Mouse (Mus musculus) brown adipose tissue, adult 24 weeks (tissue): ENCODE results near the gene Pkib. TPM values are rescaled to one million over a fixed set of nuclear protein-coding genes. Genes with fewer than 3 reads are reported as not detected.

Experiments
- H3K27ac ChIP-seq: fragments of 200-500 bp; replicated peaks from 2 replicates; pipeline ENCODE4 v1.5.1; 2012; ENCODE audit warnings: low read depth, mild to moderate bottlenecking, low read length
- H3K4me1 ChIP-seq: fragments of 200-500 bp; 2 replicates; pipeline ENCODE4 v1.6.1; 2012; ENCODE audit warnings: low read length, mixed read lengths; ENCODE audit not compliant: control insufficient read depth, insufficient read depth, insufficient read length
- H3K4me3 ChIP-seq: fragments of 200-500 bp; 2 replicates; pipeline ENCODE4 v1.5.1; 2012; ENCODE audit warnings: low read depth, mild to moderate bottlenecking, low read length, moderate library complexity; ENCODE audit not compliant: insufficient read depth
- polyA plus RNA-seq: library from polyadenylated mRNA; stranded (reverse); fragments of >200 nt; gene quantifications from 2 replicates; pipeline ENCODE4 v1.2.4, GENCODE M21; 2012; ENCODE audit not compliant: missing spikeins, insufficient read depth, insufficient read length

Pkib gene
- polyA plus RNA-seq, 1 experiment: not detected

DNA sequence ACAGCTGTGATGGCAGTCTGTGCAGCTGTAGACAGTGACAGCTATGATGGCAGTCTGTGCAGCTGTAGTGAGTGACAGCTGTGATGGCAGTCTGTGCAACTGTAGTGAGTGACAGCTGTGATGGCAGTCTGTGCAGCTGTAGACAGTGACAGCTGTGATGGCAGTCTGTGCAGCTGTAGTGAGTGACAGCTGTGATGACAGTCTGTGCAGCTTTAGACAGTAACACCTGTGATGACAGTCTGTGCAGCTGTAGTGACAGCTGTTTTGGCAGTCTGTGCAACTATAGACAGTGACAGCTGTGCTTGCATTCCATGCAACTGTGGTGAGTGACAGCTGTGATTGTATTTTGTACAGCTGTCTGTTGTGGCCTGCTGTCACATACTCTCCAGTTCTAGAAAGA lies 44.0 kb downstream of the Pkib start:
- Histone ChIP-seq H3K4me1 (no peaks in the 10 kb centered on the region), H3K27ac (no peak overlapping the region), H3K4me3 (no peak overlapping the region)

DNA sequence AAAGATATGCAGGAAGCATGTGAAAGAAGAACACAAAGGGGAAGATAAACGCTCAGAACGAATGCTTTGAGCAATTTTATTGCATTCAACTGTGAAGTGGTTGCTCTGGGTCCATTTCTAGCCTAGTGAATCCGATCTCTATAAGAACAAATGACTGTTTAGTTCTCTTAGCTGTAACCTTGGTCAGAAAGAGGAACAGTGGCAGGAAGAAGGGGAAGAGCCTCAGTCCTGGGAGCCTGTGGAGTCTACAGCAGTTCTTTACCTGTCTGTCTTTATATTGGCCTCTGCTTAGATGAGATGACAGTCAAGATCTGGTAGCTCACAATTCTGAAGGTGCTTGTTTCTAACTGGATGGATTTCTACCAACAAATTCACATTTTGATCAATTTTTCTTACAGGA lies 56.2 kb downstream of the Pkib start:
- H3K27ac ChIP-seq: no peak overlapping the region
- no peaks in the 10 kb centered on the region for H3K4me1 ChIP-seq
- no peak overlapping the region for H3K4me3 ChIP-seq

DNA sequence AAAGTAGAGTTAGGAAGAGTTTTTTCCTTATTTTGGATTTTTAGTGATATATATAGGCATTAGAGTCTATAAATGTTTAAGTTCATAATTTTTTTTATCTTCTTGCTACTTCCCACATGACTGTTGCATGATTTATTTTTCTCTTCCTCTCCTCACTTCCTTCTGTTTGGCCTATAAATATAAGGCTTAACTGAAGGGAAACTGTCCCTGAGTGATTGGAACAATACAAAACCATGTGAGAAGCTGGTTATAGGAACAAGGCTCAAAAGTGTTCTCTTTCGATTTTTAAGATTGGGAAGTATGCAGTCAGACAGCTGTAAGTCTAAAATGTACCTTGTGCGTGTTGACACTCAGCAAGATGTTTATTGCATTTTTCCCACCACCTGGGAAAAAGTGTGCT lies 58.4 kb downstream of the Pkib start:
- Histone ChIP-seq H3K4me3 (no peak overlapping the region), H3K27ac (no peak overlapping the region), H3K4me1 (no peaks in the 10 kb centered on the region)

DNA sequence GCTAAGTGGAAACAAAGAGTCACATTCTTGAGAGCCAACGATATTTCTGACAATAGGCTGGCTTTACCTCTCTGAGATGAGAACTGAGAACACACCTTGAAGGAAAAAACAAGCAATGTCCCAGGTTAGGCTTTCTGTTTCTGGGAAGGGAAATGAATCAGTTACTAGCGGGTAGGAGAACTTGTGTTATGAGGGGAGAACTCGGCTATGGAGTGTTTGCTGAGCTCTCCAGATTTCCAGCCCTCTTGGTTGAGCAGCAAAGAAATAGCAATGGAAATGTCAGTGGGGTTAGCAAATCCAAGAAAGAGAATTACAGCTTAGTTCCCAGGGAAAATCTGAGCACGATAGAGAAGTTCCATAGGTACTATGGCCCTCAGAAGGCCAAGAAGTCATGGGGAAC lies 70.5 kb downstream of the Pkib start:
- no peaks in the 10 kb centered on the region for H3K4me1 ChIP-seq
- H3K27ac ChIP-seq: no peak overlapping the region
- no peak overlapping the region for H3K4me3 ChIP-seq

DNA sequence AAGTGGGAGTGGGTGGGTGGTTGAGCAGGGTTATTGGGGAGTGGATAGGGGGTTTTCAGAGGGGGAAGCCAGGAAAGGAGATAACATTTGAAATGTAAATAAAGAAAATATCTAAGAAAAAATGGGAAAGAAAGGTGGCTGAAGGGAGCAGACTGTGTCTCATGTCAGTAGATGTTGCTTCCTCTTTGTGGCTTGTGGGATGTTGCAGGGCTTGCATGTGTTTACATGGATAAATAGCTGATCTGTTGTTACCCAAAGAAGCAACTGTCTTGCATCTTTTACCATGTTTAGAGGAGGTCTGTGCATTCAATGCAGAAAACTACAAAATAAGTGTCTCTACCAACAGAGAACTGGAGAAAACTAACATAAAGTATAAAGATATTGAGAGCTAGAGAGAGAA lies 89.3 kb downstream of the Pkib start:
- no peak overlapping the region for H3K4me3 ChIP-seq
- H3K4me1 ChIP-seq: no peaks in the 10 kb centered on the region
- no peak overlapping the region for H3K27ac ChIP-seq

DNA sequence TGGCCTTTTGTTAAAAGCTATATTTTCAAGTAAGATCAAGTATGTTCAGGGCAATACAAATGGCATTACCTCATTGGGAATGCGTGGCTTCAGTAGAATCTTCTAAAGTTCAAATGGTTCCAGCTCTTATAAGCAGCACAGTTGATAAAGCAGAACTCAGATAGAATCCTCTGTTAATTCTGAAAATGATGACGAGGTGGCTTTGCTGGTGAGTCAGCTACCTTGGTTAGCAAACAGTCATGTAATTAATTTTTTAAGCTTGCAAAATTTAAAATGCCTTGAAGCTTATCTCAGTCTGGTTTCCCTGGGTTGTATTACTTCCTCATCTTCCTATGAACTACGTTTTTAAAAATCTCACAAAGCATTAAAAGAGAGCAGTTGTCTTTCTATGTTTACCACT lies 90.6 kb downstream of the Pkib start:
- Histone ChIP-seq H3K4me1 (no peaks in the 10 kb centered on the region), H3K27ac (no peak overlapping the region), H3K4me3 (no peak overlapping the region)

DNA sequence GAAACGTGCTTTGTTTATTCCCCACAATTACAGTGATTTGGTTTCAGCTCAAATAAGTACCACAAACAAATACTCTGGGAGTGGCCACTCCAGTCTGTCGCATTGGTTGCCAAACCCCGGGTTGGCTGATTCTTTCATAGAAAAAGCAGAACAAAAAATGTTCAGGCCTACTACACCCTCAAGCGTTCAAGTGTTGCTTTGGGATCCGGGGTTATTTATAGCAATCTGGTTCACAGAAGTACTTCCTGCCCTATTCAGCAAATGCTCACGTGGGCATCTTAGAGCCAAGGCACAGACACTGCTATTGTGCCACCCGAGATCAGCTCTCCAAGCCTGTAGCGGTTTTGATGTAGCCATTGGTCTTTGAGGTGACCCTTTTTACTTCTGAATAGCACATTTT lies 95.9 kb downstream of the Pkib start:
- Histone ChIP-seq H3K27ac (no peak overlapping the region), H3K4me1 (no peaks in the 10 kb centered on the region), H3K4me3 (no peak overlapping the region)

DNA sequence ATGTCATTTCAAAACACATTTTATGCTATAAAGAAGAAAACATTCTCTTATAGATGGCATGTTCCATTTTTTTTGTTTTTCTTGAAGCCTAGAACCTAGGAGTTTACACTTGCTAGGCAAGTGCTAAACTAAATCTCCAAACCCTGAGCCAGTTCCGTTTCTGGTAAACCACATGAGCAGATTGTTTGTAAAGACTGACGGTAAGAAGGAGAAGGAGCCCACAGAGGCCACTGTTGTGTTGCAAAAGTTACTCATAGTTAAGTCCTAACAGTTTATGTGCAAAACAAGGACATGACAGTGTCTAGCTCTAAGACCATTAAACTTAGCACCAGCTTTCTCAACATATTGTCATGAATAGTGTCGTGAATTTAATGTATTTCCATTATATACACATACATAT lies 99.9 kb downstream of the Pkib start:
- H3K27ac ChIP-seq: no peak overlapping the region

DNA sequence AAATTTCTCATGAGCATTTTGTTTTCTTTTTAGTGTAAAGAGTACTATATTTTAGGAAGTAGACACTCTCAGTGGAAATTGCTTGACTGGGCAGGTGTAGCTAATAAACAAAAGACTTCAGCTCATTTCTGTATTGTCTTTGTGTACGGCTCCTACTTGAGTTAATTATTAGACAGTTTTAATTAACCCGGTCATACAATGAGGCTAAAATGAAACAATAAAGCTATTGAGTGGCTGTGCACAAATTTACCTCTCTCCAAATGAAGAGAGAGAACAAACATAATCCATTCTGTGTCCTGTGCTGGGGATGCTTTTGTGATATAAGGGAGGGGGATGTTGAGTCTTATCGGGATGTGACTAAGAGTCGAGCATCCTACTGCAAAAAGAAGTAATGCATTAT lies 109.0 kb downstream of the Pkib start:
- no peak overlapping the region for H3K27ac ChIP-seq
- H3K4me3 ChIP-seq: no peak overlapping the region

More for the DNA sequence above, 99.9 kb downstream of the Pkib start:
- no peak overlapping the region for H3K4me3 ChIP-seq
- H3K4me1 ChIP-seq: no peaks in the 10 kb centered on the region

DNA sequence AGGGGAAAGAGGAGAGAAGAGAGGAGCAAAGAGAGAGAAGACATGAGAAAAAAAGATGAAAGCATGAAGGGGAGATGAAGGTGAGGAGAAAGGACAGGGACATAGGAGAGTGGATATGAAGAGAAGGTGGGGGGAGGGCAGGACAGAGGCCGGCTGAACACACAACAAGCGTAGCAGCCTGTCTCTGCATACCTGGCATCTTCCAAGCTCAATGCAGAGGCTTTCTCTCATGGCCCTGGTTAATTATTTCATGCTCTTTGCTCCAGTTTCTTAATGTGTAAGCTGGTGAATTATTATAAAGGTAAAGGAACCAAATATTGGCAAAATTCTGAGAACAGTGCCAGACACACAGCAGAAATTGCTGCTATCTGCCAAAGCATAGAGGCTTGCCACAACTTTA lies 109.6 kb downstream of the Pkib start:
- Histone ChIP-seq H3K4me1 (no peaks in the 10 kb centered on the region), H3K4me3 (no peak overlapping the region), H3K27ac (no peak overlapping the region)

More for the DNA sequence above, 109.0 kb downstream of the Pkib start:
- H3K4me1 ChIP-seq: no peaks in the 10 kb centered on the region

DNA sequence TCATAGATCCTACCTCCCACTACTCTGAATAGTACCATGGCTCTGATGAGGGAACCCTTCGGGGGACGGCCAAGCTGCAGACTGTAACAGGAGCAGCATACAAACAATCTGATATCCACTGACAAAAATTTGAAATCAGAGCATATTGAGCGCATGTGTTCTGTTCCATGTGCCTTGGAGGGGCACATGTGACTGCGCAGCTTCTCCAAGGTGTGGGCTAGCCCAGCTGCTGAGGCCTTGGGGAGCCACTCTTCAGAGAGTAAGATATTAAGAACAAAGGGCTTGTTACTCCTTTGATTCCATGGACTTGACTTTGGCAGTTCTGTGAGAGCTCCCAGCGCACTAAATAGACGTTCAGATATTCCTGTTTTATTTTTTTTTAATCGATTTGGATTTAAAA lies 111.3 kb downstream of the Pkib start:
- H3K27ac ChIP-seq: no peak overlapping the region
- no peaks in the 10 kb centered on the region for H3K4me1 ChIP-seq
- H3K4me3 ChIP-seq: no peak overlapping the region

DNA sequence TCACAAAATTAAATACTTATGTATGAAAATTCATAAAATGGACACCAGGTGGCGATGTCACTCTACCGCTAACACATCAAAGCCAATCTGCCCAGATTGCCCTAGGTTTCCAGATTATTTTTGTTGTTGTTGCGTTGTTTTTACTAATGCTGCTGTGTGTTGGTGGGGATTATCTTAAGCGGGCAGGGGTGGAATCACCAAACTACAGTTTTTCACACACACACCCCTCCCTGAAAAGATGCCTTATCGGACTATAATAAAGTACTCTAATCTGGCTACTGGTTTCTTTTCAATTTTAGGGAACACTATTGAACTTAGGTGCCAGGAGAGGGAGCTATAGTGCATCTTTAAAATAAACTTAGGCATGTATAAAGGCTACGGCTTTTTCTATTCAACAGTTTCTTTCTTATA lies 111.8 kb downstream of the Pkib start:
- H3K27ac ChIP-seq: no peak overlapping the region
- H3K4me3 ChIP-seq: peak overlapping the region; percentile 33
- no peaks in the 10 kb centered on the region for H3K4me1 ChIP-seq

DNA sequence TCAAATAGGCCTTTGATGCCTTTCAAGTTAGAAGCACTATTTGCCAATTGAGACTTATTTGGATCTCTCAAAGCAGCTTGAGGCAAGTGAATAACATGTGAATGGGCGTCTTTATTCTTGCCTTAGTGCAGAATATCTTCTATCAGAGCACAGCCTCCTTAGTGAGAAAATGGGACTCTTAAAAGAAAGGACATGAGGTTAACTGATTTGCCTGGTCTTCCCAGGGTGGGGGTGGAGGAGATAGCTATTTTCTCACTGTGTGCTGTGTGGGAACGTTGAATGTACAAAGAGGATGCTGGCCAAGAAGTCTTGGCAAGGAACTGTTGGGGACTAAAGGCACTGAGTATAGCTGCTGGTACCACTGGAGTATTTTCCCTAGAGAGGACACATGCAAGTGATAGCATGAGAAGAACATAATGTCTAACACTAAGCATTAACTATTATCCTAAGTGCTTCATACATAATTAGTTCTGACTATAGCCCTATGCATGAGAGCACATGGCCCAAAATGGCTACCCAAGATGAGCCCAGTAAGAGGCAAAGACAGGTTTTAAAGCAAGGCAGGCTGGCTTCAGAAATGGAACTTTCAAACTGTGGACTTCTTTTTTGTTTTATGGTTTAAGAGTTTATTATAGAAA lies 112.5 kb downstream of the Pkib start:
- H3K27ac ChIP-seq: no peak overlapping the region
- no peak overlapping the region for H3K4me3 ChIP-seq
- no peaks in the 10 kb centered on the region for H3K4me1 ChIP-seq

DNA sequence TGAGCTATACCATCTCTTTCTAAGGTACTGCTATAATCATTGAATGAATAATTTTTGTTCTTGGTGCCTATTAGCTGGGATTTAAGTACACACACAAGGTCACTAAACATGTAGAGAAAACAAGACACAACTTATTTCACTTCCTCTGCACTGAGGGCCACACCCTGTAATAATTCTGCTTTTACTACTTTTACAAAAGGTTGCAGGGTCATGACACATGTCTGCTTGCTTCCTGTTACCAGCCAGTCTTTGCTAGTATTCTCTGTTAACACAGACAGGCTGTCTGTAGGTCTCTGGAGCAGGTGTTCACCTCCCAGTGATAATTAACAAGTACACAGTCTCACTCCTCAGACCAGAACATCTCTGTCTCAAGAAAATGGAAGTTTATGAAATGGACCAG lies 113.7 kb downstream of the Pkib start:
- H3K4me1 ChIP-seq: no peaks in the 10 kb centered on the region

DNA sequence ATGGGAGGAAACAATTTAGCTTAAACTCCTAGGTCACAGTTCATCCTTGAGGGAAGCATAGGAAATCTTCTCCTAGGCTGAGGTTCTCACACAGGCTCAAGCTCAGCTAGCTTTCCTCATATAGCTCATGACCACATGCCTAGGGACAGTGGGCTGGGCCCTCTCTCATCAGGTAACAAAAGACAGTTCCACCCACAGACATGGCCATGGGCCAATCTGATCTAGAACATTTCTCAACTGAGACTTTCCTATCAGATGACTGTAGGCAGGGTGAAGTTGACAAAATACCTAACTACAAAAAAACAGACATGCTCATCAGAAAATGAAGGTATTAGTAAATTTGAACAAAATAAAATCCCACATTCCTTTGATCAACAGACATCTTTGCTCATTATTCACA lies 115.3 kb downstream of the Pkib start:
- Histone ChIP-seq H3K27ac (no peak overlapping the region), H3K4me1 (no peaks in the 10 kb centered on the region), H3K4me3 (no peak overlapping the region)

More for the DNA sequence above, 113.7 kb downstream of the Pkib start:
- no peak overlapping the region for H3K27ac ChIP-seq
- no peak overlapping the region for H3K4me3 ChIP-seq

DNA sequence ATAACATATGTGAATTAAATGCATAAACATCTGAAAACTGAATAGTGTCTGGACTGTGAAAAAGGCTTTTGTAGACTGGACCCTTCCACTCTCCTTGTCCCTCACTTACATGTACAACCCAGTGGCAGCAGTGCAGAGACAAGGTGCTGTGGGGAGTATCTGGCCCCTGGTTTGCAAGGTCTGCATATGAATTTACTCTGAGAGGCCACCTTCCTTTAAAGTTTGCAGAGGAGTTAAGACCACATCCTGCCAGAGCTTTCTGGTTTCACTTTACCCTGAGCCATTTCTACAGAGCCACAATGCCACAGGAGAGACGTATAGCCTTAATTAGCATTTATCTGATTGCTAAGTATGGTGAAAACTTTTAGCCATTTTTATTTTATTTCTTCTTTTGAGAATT lies 121.6 kb downstream of the Pkib start:
- no peak overlapping the region for H3K4me3 ChIP-seq
- H3K27ac ChIP-seq: no peak overlapping the region
- no peaks in the 10 kb centered on the region for H3K4me1 ChIP-seq
